Mouse (Mus musculus) G1E (cell line): ENCODE measurements around the gene Rpl7a. TPM values are rescaled to one million over a fixed set of nuclear protein-coding genes. Genes with fewer than 3 reads are reported as not detected.

Experiments used
- ATAC-seq: 2 replicates; pipeline ENCODE4 v1.8.0; 2016; ENCODE audit warnings: mild to moderate bottlenecking; ENCODE audit not compliant: insufficient number of reproducible peaks, poor library complexity, low FRiP score, severe bottlenecking; ENCODE audit errors: extremely low read depth
- DNase-seq: peaks from one replicate; pipeline ENCODE4 v3.0.0; 2012; ENCODE audit warnings: low spot score
- H3K27me3 ChIP-seq: 2 replicates; pipeline ENCODE4 v1.6.1; 2012; ENCODE audit warnings: mild to moderate bottlenecking, low read length, inconsistent platforms; ENCODE audit not compliant: insufficient read depth
- H3K36me3 ChIP-seq: replicated peaks from 2 replicates; pipeline ENCODE3; 2012; ENCODE audit warnings: mild to moderate bottlenecking, inconsistent platforms
- H3K4me1 ChIP-seq: 2 replicates; pipeline ENCODE4 v1.6.1; 2012; ENCODE audit warnings: low read depth, low read length, inconsistent platforms, mixed read lengths; ENCODE audit not compliant: insufficient read depth
- H3K4me3 ChIP-seq: 2 replicates; pipeline ENCODE4 v1.5.1; 2012; ENCODE audit warnings: low read depth, mild to moderate bottlenecking, inconsistent platforms, low read length, moderate library complexity, mixed read lengths
- H3K9me3 ChIP-seq: replicated peaks from 2 replicates; pipeline ENCODE4 v1.6.1; 2012; ENCODE audit warnings: inconsistent platforms
- CTCF ChIP-seq: IDR thresholded peaks from 2 replicates; pipeline ENCODE4 v1.5.1; 2012; ENCODE audit warnings: low read depth, low read length, inconsistent platforms, mixed read lengths
- GATA1 ChIP-seq: IDR thresholded peaks from 2 replicates; pipeline ENCODE4 v1.6.1; 2012; ENCODE audit warnings: borderline replicate concordance, low read length, inconsistent platforms, mixed read lengths
- GATA2 ChIP-seq: IDR thresholded peaks from 2 replicates; pipeline ENCODE4 v1.6.1; 2012; ENCODE audit warnings: low read depth, low read length, inconsistent platforms, borderline replicate concordance
- POLR2AphosphoS5 ChIP-seq: IDR thresholded peaks from 2 replicates; pipeline ENCODE4 v1.6.1; 2012; ENCODE audit warnings: low read depth, low read length, inconsistent platforms; ENCODE audit not compliant: insufficient replicate concordance
- TAL1 ChIP-seq: conservative IDR thresholded peaks from 2 replicates; pipeline ENCODE4 v1.6.1; 2012; ENCODE audit warnings: low read depth, low read length, inconsistent platforms, mixed read lengths
- polyA plus RNA-seq: library from polyadenylated mRNA; stranded (reverse); fragments of >175 nt; gene quantifications from 2 replicates; pipeline ENCODE4 v1.2.3, GENCODE M21; 2012
- total RNA-seq, 2 experiments: library from RNA; stranded (forward) in 1 of 2; stranded (reverse) in 1 of 2; fragments of 200-1000 nt in 1 of 2; fragments of >200 nt in 1 of 2; fragmentation: Nextera tagmentation in 1 of 2; gene quantifications; 2 replicates each; pipeline ENCODE4 v1.2.3; 2014 to 2017

The Rpl7a gene
- total and polyA plus RNA-seq, 3 experiments, result 1,074 to 5,305 (median 2,095) TPM

- peaks cover 71% of the 10 kb centered on the region for H3K36me3 ChIP-seq
- H3K4me3 ChIP-seq, result peak overlapping the region; percentile 99
Measured at GRCm38 (mm10) chr2:26913416-26914147, 3.0 kb downstream of the Rpl7a start.

GRCm38 (mm10) chr2:26914148-26914941 is 3.8 kb downstream of the Rpl7a start:
- TF ChIP-seq POLR2AphosphoS5, result peak; percentile 70; the same call in 1 of the 2 replicates
- no peak for TF ChIP-seq GATA1
- TF ChIP-seq CTCF, result no peak
- no peak for TF ChIP-seq GATA2
- no peak for TF ChIP-seq TAL1
- ATAC-seq (no peak), DNase-seq (no peak)
- peaks cover 75% of the 10 kb centered on the region for H3K4me1 ChIP-seq
- no peaks in the 10 kb centered on the region for H3K9me3 ChIP-seq
- H3K36me3 ChIP-seq, result peaks cover 73% of the 10 kb centered on the region
- H3K4me3 ChIP-seq, result peak overlapping the region; percentile 99; the same call in 1 of the 2 replicates
- H3K27me3 ChIP-seq, result no peaks in the 10 kb centered on the region

More at GRCm38 (mm10) chr2:26913416-26914147, 3.0 kb downstream of the Rpl7a start:
- ATAC-seq (no peak), DNase-seq (no peak)
- TF ChIP-seq GATA2 (no peak), POLR2AphosphoS5 (peak; percentile 11; the same call in 1 of the 2 replicates)
- no peaks in the 10 kb centered on the region for H3K9me3 ChIP-seq
- H3K27me3 ChIP-seq, result no peaks in the 10 kb centered on the region
- H3K4me1 ChIP-seq, result peaks cover 74% of the 10 kb centered on the region

- Histone ChIP-seq H3K36me3 (peaks cover 87% of the 10 kb centered on the region), H3K4me1 (peaks cover 82% of the 10 kb centered on the region), H3K27me3 (no peaks in the 10 kb centered on the region), H3K9me3 (no peaks in the 10 kb centered on the region), H3K4me3 (peak within 1 kb of the TSS; percentile 86)
- TF ChIP-seq POLR2AphosphoS5, result 0 out of 2 replicates have a peak, but pooled peaks have one; percentile 22
- no peak for TF ChIP-seq CTCF
- DNase-seq (peak; percentile 81), ATAC-seq (peak; percentile 73)
Measured at GRCm38 (mm10) chr2:26915927-26916728, 5.6 kb downstream of the Rpl7a start, which contains the start of the genes Surf2 and Surf1. Gene Surf2 (plus strand): TSS chr2:26916367. Gene Surf1 (minus strand): TSS chr2:26916530.

- ATAC-seq, result no peak
- peaks cover 85% of the 10 kb centered on the region for H3K4me1 ChIP-seq
- peaks cover 87% of the 10 kb centered on the region for H3K36me3 ChIP-seq
Measured at GRCm38 (mm10) chr2:26916738-26917137, 6.2 kb downstream of the Rpl7a start.

GRCm38 (mm10) chr2:26919684-26920083 is 9.1 kb downstream of the Rpl7a start:
- no peak for DNase-seq
- no peak for TF ChIP-seq GATA2
- no peak for TF ChIP-seq CTCF
- TF ChIP-seq GATA1, result no peak
- TF ChIP-seq TAL1, result no peak
- no peak for TF ChIP-seq POLR2AphosphoS5

More at GRCm38 (mm10) chr2:26916738-26917137, 6.2 kb downstream of the Rpl7a start:
- Histone ChIP-seq H3K27me3 (no peaks in the 10 kb centered on the region), H3K9me3 (no peaks in the 10 kb centered on the region), H3K4me3 (peak overlapping the region; percentile 86)
- TF ChIP-seq GATA2, result no peak
- no peak for TF ChIP-seq POLR2AphosphoS5
- no peak for TF ChIP-seq CTCF
- no peak for TF ChIP-seq TAL1
- DNase-seq, result no peak

More at GRCm38 (mm10) chr2:26919684-26920083, 9.1 kb downstream of the Rpl7a start:
- Histone ChIP-seq H3K9me3 (no peaks in the 10 kb centered on the region), H3K36me3 (peaks cover 88% of the 10 kb centered on the region), H3K4me3 (no peak overlapping the region), H3K27me3 (no peaks in the 10 kb centered on the region), H3K4me1 (peaks cover 63% of the 10 kb centered on the region)
- no peak for ATAC-seq
